Mouse (Mus musculus): ENCODE data around the gene Zfp689. TPM values are rescaled to one million over a fixed set of nuclear protein-coding genes. Genes with fewer than 3 reads are reported as not detected.
"Not testable (repeated sequence)": the region's sequence is repeated elsewhere in the genome, so short reads cannot be mapped to it uniquely, and the experiment has no call there.

The Zfp689 gene
- total RNA-seq (2014; rRNA removed) (0.47 and 0.74 TPM in 2 replicates), polyA plus RNA-seq (2012; rRNA removed) (0.92 and 1.9 TPM in 2 replicates)

- Histone ChIP-seq H3K27ac (replicated peaks; ENCODE audit: insufficient read depth, low read depth, low read length) (peak within 1 kb of the TSS; percentile 74), H3K79me2 (ENCODE audit: control insufficient read depth, insufficient read depth, low read length) (peaks cover 12% of the 10 kb centered on the region; the same call in 1 of the 2 replicates), H3K36me3 (ENCODE audit: control insufficient read depth, insufficient read depth, low read length) (peaks cover 3% of the 10 kb centered on the region), H3K27me3 (ENCODE audit: control insufficient read depth, insufficient read depth, low read length) (no peaks in the 10 kb centered on the region), H3K4me3 (ENCODE audit: insufficient read depth, low read depth, low read length) (peak within 1 kb of the TSS; percentile 82), H3K9ac (ENCODE audit: low read depth, low read length) (peak within 1 kb of the TSS; percentile 68), H3K4me1 (ENCODE audit: control insufficient read depth, insufficient read depth, low read length) (peaks cover 11% of the 10 kb centered on the region)
- under 1% methylated on average over 54 of the region's 54 CpGs for WGBS
- TF ChIP-seq POLR2A (IDR thresholded peaks at IDR 0.05; ENCODE audit: extremely low read depth, insufficient read depth, low read length) (0 out of 2 replicates have a peak, but pooled peaks have one; percentile 45), CTCF (IDR thresholded peaks at IDR 0.05; ENCODE audit: low read depth, low read length) (no peak)
- DNase-seq (ENCODE audit: extremely low read depth, low read depth, low spot score): peak; percentile 97
These were observed at the start of gene Zfp689 for GRCm38 (mm10) chr7:127448521-127449300. Gene Zfp689, minus strand, starts transcription at chr7:127449158.

GRCm38 (mm10) chr7:127498407-127498806 is 49.4 kb upstream of the Zfp689 start:
- TF ChIP-seq CTCF (IDR thresholded peaks at IDR 0.05; ENCODE audit: low read depth, low read length): peak; percentile 49
- no peak for TF ChIP-seq POLR2A (IDR thresholded peaks at IDR 0.05; ENCODE audit: extremely low read depth, insufficient read depth, low read length)
- Histone ChIP-seq H3K79me2 (ENCODE audit: control insufficient read depth, insufficient read depth, low read length) (no peaks in the 10 kb centered on the region), H3K27ac (replicated peaks; ENCODE audit: insufficient read depth, low read depth, low read length) (no peak overlapping the region), H3K36me3 (ENCODE audit: control insufficient read depth, insufficient read depth, low read length) (no peaks in the 10 kb centered on the region; the same call in 1 of the 2 replicates), H3K9ac (ENCODE audit: low read depth, low read length) (no peak overlapping the region), H3K27me3 (ENCODE audit: control insufficient read depth, insufficient read depth, low read length) (no peaks in the 10 kb centered on the region), H3K4me3 (ENCODE audit: insufficient read depth, low read depth, low read length) (no peak overlapping the region), H3K4me1 (ENCODE audit: control insufficient read depth, insufficient read depth, low read length) (no peaks in the 10 kb centered on the region)
- 52% methylated on average over 3 of the region's 3 CpGs for WGBS
- peak; percentile 43 for DNase-seq (ENCODE audit: extremely low read depth, low read depth, low spot score)

GRCm38 (mm10) chr7:127497382-127497781 is 48.4 kb upstream of the Zfp689 start:
- TF ChIP-seq CTCF (IDR thresholded peaks at IDR 0.05; ENCODE audit: low read depth, low read length): no peak
- TF ChIP-seq POLR2A (IDR thresholded peaks at IDR 0.05; ENCODE audit: extremely low read depth, insufficient read depth, low read length): no peak
- H3K27me3 ChIP-seq (ENCODE audit: control insufficient read depth, insufficient read depth, low read length): no peaks in the 10 kb centered on the region
- no peaks in the 10 kb centered on the region; the same call in 1 of the 2 replicates for H3K36me3 ChIP-seq (ENCODE audit: control insufficient read depth, insufficient read depth, low read length)
- no peak for DNase-seq (ENCODE audit: extremely low read depth, low read depth, low spot score)
- no peaks in the 10 kb centered on the region for H3K79me2 ChIP-seq (ENCODE audit: control insufficient read depth, insufficient read depth, low read length)
- no peak overlapping the region for H3K27ac ChIP-seq (replicated peaks; ENCODE audit: insufficient read depth, low read depth, low read length)
- H3K9ac ChIP-seq (ENCODE audit: low read depth, low read length): no peak overlapping the region
- H3K4me1 ChIP-seq (ENCODE audit: control insufficient read depth, insufficient read depth, low read length): no peaks in the 10 kb centered on the region
- 32% methylated on average over 2 of the region's 2 CpGs for WGBS
- no peak overlapping the region for H3K4me3 ChIP-seq (ENCODE audit: insufficient read depth, low read depth, low read length)

GRCm38 (mm10) chr7:127494648-127495047 is 45.7 kb upstream of the Zfp689 start:
- DNase-seq (ENCODE audit: extremely low read depth, low read depth, low spot score): no peak
- Histone ChIP-seq H3K27ac (replicated peaks; ENCODE audit: insufficient read depth, low read depth, low read length) (no peak overlapping the region), H3K9ac (ENCODE audit: low read depth, low read length) (no peak overlapping the region), H3K27me3 (ENCODE audit: control insufficient read depth, insufficient read depth, low read length) (no peaks in the 10 kb centered on the region), H3K4me1 (ENCODE audit: control insufficient read depth, insufficient read depth, low read length) (no peaks in the 10 kb centered on the region), H3K4me3 (ENCODE audit: insufficient read depth, low read depth, low read length) (no peak overlapping the region), H3K36me3 (ENCODE audit: control insufficient read depth, insufficient read depth, low read length) (peaks cover 20% of the 10 kb centered on the region; the same call in 1 of the 2 replicates), H3K79me2 (ENCODE audit: control insufficient read depth, insufficient read depth, low read length) (no peaks in the 10 kb centered on the region)
- TF ChIP-seq CTCF (IDR thresholded peaks at IDR 0.05; ENCODE audit: low read depth, low read length): no peak
- TF ChIP-seq POLR2A (IDR thresholded peaks at IDR 0.05; ENCODE audit: extremely low read depth, insufficient read depth, low read length): no peak

- TF ChIP-seq CTCF (IDR thresholded peaks at IDR 0.05; ENCODE audit: low read depth, low read length) (no peak), POLR2A (IDR thresholded peaks at IDR 0.05; ENCODE audit: extremely low read depth, insufficient read depth, low read length) (no peak)
- Histone ChIP-seq H3K9ac (ENCODE audit: low read depth, low read length) (no peak overlapping the region), H3K27me3 (ENCODE audit: control insufficient read depth, insufficient read depth, low read length) (no peaks in the 10 kb centered on the region), H3K4me1 (ENCODE audit: control insufficient read depth, insufficient read depth, low read length) (no peaks in the 10 kb centered on the region), H3K79me2 (ENCODE audit: control insufficient read depth, insufficient read depth, low read length) (no peaks in the 10 kb centered on the region), H3K27ac (replicated peaks; ENCODE audit: insufficient read depth, low read depth, low read length) (no peak overlapping the region), H3K4me3 (ENCODE audit: insufficient read depth, low read depth, low read length) (no peak overlapping the region), H3K36me3 (ENCODE audit: control insufficient read depth, insufficient read depth, low read length) (peaks cover 43% of the 10 kb centered on the region)
- 89% methylated on average over 3 of the region's 3 CpGs for WGBS
- no peak for DNase-seq (ENCODE audit: extremely low read depth, low read depth, low spot score)
These were observed 42.9 kb upstream of the Zfp689 start for GRCm38 (mm10) chr7:127491846-127492245.

GRCm38 (mm10) chr7:127489982-127490381 is 41.0 kb upstream of the Zfp689 start:
- Histone ChIP-seq H3K9ac (ENCODE audit: low read depth, low read length) (no peak overlapping the region), H3K36me3 (ENCODE audit: control insufficient read depth, insufficient read depth, low read length) (peaks cover 59% of the 10 kb centered on the region), H3K79me2 (ENCODE audit: control insufficient read depth, insufficient read depth, low read length) (0 out of 2 replicates have a peak, but pooled peaks cover 2% of the 10 kb centered on the region), H3K27ac (replicated peaks; ENCODE audit: insufficient read depth, low read depth, low read length) (no peak overlapping the region), H3K4me3 (ENCODE audit: insufficient read depth, low read depth, low read length) (no peak overlapping the region), H3K27me3 (ENCODE audit: control insufficient read depth, insufficient read depth, low read length) (no peaks in the 10 kb centered on the region), H3K4me1 (ENCODE audit: control insufficient read depth, insufficient read depth, low read length) (no peaks in the 10 kb centered on the region)
- WGBS: 98% methylated on average over 7 of the region's 7 CpGs
- no peak for DNase-seq (ENCODE audit: extremely low read depth, low read depth, low spot score)
- TF ChIP-seq CTCF (IDR thresholded peaks at IDR 0.05; ENCODE audit: low read depth, low read length): no peak
- no peak for TF ChIP-seq POLR2A (IDR thresholded peaks at IDR 0.05; ENCODE audit: extremely low read depth, insufficient read depth, low read length)

GRCm38 (mm10) chr7:127488364-127488763 is 39.4 kb upstream of the Zfp689 start:
- H3K27me3 ChIP-seq (ENCODE audit: control insufficient read depth, insufficient read depth, low read length); H3K9ac ChIP-seq (ENCODE audit: low read depth, low read length); H3K79me2 ChIP-seq (ENCODE audit: control insufficient read depth, insufficient read depth, low read length); H3K4me3 ChIP-seq (ENCODE audit: insufficient read depth, low read depth, low read length); H3K27ac ChIP-seq (replicated peaks; ENCODE audit: insufficient read depth, low read depth, low read length); H3K4me1 ChIP-seq (ENCODE audit: control insufficient read depth, insufficient read depth, low read length); DNase-seq (ENCODE audit: extremely low read depth, low read depth, low spot score): not testable (repeated sequence)
- WGBS: 69% methylated on average over 5 of the region's 5 CpGs
- peaks cover 68% of the 10 kb centered on the region for H3K36me3 ChIP-seq (ENCODE audit: control insufficient read depth, insufficient read depth, low read length)

Data from liver, adult 2 months (tissue).